Mouse (Mus musculus) lung, embryonic 15.5 days (tissue): ENCODE data around the gene Maml1. TPM values are rescaled to one million over a fixed set of nuclear protein-coding genes. Genes with fewer than 3 reads are reported as not detected.
A peak's percentile ranks its signal among the peaks of the same experiment; 100 is the strongest.

Experiments used
- ATAC-seq: fragments of 200-750 bp; cut with Nextera tagmentation; 2 replicates; pipeline ENCODE4 v1.8.0; 2017; ENCODE audit warnings: moderate number of reproducible peaks, borderline replicate concordance; ENCODE audit not compliant: low FRiP score, low TSS enrichment; ENCODE audit errors: extremely low read depth
- H3K27ac ChIP-seq: fragments of 300-500 bp; sonication (generic); 2 replicates; pipeline ENCODE4 v1.5.1; 2015; ENCODE audit warnings: moderate library complexity, mild to moderate bottlenecking, inconsistent platforms
- H3K27me3 ChIP-seq: fragments of 300-500 bp; sonication (generic); 2 replicates; pipeline ENCODE4 v1.6.1; 2015; ENCODE audit warnings: inconsistent platforms
- H3K36me3 ChIP-seq: fragments of 300-500 bp; sonication (generic); 2 replicates; pipeline ENCODE4 v1.6.1; 2015; ENCODE audit warnings: inconsistent platforms
- H3K4me1 ChIP-seq: fragments of 300-500 bp; sonication (generic); 2 replicates; pipeline ENCODE4 v1.6.1; 2015; ENCODE audit warnings: inconsistent platforms
- H3K4me2 ChIP-seq: fragments of 300-500 bp; sonication (generic); 2 replicates; pipeline ENCODE4 v1.6.1; 2015; ENCODE audit warnings: inconsistent platforms, mild to moderate bottlenecking, moderate library complexity
- H3K4me3 ChIP-seq: fragments of 300-500 bp; sonication (generic); 2 replicates; pipeline ENCODE4 v1.5.1; 2015; ENCODE audit warnings: mild to moderate bottlenecking, inconsistent platforms
- H3K9ac ChIP-seq: fragments of 300-500 bp; sonication (generic); 2 replicates; pipeline ENCODE4 v1.6.1; 2015; ENCODE audit warnings: inconsistent platforms
- H3K9me3 ChIP-seq: fragments of 300-500 bp; sonication (generic); 2 replicates; pipeline ENCODE4 v1.6.1; 2016; ENCODE audit warnings: inconsistent platforms
- WGBS: fragments of 180-500 bp; shearing (Covaris S2); methylation state at CpG from one replicate; pipeline ENCODE4 v1.1.7; 2015; 5-methylcytosine and 5-hydroxymethylcytosine counted together
- microRNA-seq: library from miRNA; unstranded; fragments of <30 nt; microRNA quantifications from one replicate; pipeline ENCODE4, GENCODE M21; 2016
- polyA plus RNA-seq: library from polyadenylated mRNA; unstranded; fragments of >200 nt; fragmentation: Nextera tagmentation; extraction: Ambion mirVana; gene quantifications from 2 replicates; pipeline ENCODE4 v1.2.1, GENCODE M21; 2015

The Maml1 gene
- polyA plus RNA-seq, 1 experiment from 2014 or later, result 6.5 TPM

DNA sequence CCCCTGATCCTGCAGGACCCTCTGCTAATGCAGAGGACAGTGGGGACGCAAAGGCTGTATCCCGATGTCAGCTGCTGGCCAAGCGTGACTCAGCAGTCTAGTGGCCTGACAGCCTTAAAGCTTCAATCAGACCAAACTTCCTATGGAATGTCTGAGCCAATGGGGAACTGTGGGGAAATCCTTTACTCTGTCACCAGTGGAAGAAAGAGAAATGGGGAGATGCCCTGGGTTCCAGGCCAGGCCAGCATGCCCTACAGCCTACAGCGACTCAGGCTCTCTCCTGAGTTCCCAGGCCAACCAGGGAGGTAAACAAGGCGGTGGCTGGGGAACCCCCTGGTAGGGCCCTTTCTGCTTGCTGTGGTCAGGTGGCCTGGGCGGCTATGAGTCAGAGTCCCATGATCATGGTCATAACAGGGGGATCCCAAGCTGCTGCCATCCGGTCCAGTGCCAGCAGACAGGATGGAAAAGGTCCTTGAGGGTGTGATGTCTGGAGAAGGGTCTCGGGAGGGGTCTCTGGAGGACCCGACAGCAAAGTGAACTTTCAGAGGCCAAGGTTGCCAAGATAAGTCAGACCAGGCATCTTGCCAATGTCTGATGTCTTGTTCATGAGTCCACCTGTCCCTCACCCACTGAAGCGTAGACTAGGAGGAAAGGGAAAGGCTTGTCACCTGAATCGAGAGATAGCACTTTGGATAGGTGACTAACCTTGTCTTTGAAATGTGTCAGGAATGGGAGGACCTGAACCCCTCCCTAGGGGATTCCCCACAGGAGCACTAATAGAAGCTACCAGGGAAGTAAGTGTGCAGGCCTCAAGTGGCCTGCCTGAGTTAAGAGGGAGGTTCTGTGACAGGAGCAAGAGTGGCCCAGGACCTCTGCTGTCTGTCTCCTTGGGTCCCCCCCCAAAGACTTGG is 79.0 kb downstream of the Maml1 start:
- no peaks in the 10 kb centered on the region for H3K27me3 ChIP-seq
- WGBS, result 40% methylated on average over 11 of the region's 11 CpGs
- H3K27ac ChIP-seq, result no peak overlapping the region
- 0 out of 2 replicates have a peak, but pooled peaks cover under 1% of the 10 kb centered on the region for H3K36me3 ChIP-seq
- H3K4me1 ChIP-seq, result peaks cover 40% of the 10 kb centered on the region
- no peaks in the 10 kb centered on the region for H3K9me3 ChIP-seq
- no peak for ATAC-seq
- H3K9ac ChIP-seq, result no peak overlapping the region
- H3K4me3 ChIP-seq, result no peak overlapping the region
- H3K4me2 ChIP-seq, result no peak overlapping the region

DNA sequence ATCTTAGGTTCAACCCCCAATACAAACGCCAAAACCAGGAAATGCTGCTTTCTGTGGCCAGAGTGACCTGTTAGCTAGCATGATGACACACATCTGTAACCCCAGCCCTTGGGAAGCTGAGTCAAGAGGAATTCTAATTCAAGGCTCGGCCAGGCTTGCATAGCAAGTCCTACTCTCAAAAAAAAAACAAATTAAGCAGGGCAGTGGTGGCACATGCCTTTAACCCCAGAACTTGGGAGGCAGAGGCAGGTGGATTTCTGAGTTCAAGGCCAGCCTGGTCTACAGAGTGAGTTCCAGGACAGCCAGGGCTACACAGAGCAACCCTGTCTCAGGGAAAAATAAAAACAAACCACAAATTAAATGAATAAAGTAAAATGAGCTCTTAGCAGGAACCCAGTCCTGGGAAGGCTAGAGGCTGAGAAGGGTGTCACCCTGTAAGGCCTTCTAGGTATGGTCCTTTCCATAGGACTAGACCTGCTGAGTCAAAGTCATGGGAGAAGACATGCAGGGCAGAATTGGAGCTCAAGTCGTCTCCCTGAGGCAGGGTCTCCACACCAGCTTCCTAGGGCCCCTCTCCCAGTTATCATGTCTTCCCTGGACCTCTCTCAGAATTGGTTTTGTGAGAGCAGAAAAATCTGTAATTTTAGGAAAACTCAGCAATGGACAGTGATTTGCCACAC is 79.9 kb downstream of the Maml1 start:
- Histone ChIP-seq H3K27ac (no peak overlapping the region), H3K27me3 (no peaks in the 10 kb centered on the region), H3K9me3 (no peaks in the 10 kb centered on the region), H3K36me3 (peaks cover 9% of the 10 kb centered on the region), H3K4me1 (peaks cover 37% of the 10 kb centered on the region), H3K9ac (no peak overlapping the region), H3K4me3 (no peak overlapping the region), H3K4me2 (no peak overlapping the region)
- no peak for ATAC-seq
- WGBS, result 64% methylated on average over 3 of the region's 3 CpGs

DNA sequence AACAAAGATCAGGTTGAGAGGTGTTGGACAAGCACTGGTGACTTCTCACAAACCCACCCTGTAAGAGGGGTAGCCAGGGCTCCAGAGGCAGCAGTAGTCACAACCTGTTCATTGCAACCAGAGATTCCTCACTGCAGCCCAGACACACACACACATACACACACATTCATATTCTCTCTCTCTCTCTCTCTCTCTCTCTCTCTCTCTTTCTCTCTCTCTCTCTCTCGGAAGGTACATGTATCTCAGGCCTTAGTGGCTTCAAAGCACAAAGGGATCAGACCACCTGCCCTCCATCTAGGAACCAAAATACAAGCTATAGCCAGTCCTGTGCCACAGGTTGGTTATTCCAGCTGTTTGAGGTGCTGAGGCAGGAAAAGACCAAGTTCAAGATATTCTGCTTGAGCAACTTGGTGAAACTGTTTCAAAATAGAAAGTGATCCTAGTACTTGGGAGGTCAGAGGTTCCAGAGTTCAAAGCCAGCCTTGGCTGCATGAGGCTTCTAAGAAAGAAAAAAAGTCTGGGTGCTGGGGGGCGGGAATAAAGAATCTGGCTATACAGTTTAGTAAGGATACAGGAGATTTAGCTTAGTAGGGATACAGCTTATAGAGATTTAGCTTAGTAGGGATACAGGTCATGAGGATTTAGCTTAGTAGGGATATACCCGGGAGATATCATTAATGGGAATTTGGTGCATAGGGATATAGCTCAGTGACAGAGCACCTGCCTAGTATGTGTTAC is 80.6 kb downstream of the Maml1 start:
- Histone ChIP-seq H3K27me3 (no peaks in the 10 kb centered on the region), H3K9ac (peak overlapping the region; percentile 93), H3K9me3 (no peaks in the 10 kb centered on the region), H3K4me2 (peak overlapping the region; percentile 66), H3K36me3 (peaks cover 16% of the 10 kb centered on the region), H3K4me3 (peak overlapping the region; percentile 95), H3K27ac (no peak overlapping the region; the same call in 1 of the 2 replicates), H3K4me1 (peaks cover 33% of the 10 kb centered on the region)
- no peak for ATAC-seq
- 92% methylated on average over 3 of the region's 3 CpGs for WGBS

DNA sequence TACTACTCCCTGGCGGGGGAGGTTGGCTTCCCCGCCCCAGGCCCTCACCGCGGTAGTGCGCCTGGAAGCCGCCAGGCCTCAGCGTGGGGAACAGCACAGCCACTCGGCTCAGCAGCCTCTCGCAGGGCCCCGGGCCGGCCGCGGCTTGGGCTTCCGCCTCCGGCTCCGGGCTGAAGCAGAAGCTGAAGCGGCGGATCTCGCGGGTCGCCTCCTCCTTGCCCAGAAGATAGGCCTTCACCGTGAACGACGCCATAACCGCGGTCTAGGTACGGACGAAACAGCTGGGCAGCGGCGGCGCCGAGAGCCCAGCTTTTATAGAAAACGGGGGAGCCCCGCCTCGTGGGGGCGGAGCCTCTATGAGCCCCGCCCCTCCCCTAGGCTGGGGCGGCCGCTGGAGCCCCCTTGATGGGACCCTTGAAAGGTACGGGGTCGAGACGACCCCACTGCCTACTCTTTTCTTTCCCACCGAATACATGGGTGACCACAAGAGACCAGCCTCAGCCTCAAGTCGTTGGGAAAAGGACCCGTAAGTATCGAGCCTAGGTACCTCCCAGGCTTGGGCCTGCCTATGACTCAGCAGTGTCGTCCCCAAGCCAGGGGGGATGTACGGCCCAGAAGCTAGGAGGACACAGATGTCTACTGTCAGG is 81.5 kb downstream of the Maml1 start, which contains the start of the genes Sqstm1 and Mgat4b:
Gene Sqstm1, minus strand, starts transcription at position 323 of the 647 bp plus-strand sequence.
Gene Mgat4b, plus strand, starts transcription at position 386 of the 647 bp plus-strand sequence.
- H3K36me3 ChIP-seq, result peaks cover 25% of the 10 kb centered on the region
- no peaks in the 10 kb centered on the region for H3K9me3 ChIP-seq
- peak within 1 kb of the TSS; percentile 95 for H3K4me3 ChIP-seq
- no peaks in the 10 kb centered on the region for H3K27me3 ChIP-seq
- peaks cover 24% of the 10 kb centered on the region for H3K4me1 ChIP-seq
- peak; percentile 68 for ATAC-seq
- under 1% methylated on average over 48 of the region's 48 CpGs for WGBS
- H3K27ac ChIP-seq, result peak within 1 kb of the TSS; percentile 97
- peak within 1 kb of the TSS; percentile 66 for H3K4me2 ChIP-seq
- peak within 1 kb of the TSS; percentile 93 for H3K9ac ChIP-seq

GRCm38 (mm10) chr11:50210101-50210504 is 82.0 kb downstream of the Maml1 start:
- WGBS, result under 1% methylated on average over 24 of the region's 24 CpGs

DNA sequence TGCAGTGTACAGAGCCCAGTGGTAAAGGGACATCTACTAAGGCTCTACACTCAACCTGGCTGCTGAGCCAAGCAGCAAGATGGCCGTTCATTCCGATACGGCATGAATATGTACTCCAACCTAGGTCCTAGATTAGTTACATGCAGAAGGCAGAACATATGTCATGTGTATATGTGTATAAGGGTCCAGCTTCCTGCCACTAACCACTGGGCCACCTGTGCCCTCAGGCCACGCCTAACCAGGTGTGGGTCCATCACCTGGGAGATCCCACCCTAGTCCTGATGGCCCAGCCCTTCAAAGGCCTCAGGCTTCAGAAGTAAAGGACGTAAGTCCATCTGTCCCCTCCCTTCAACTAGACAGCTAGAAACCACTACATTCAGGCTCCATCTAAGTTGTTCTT is 84.1 kb downstream of the Maml1 start:
- no peak overlapping the region for H3K4me2 ChIP-seq
- H3K4me3 ChIP-seq, result no peak overlapping the region
- H3K27me3 ChIP-seq, result no peaks in the 10 kb centered on the region
- H3K9ac ChIP-seq, result no peak overlapping the region
- 87% methylated on average over 5 of the region's 5 CpGs for WGBS
- H3K9me3 ChIP-seq, result no peaks in the 10 kb centered on the region
- no peak for ATAC-seq
- peaks cover 19% of the 10 kb centered on the region for H3K4me1 ChIP-seq
- H3K27ac ChIP-seq, result no peak overlapping the region
- peaks cover 49% of the 10 kb centered on the region for H3K36me3 ChIP-seq

More at GRCm38 (mm10) chr11:50210101-50210504, 82.0 kb downstream of the Maml1 start:
- no peaks in the 10 kb centered on the region for H3K9me3 ChIP-seq
- H3K27me3 ChIP-seq, result no peaks in the 10 kb centered on the region
- H3K27ac ChIP-seq, result peak overlapping the region; percentile 97
- peak overlapping the region; percentile 93 for H3K9ac ChIP-seq
- ATAC-seq, result peak; percentile 94
- peak overlapping the region; percentile 95 for H3K4me3 ChIP-seq
- H3K36me3 ChIP-seq, result peaks cover 30% of the 10 kb centered on the region
- H3K4me2 ChIP-seq, result peak overlapping the region; percentile 66
- H3K4me1 ChIP-seq, result peaks cover 22% of the 10 kb centered on the region

GRCm38 (mm10) chr11:50207344-50207743 is 84.8 kb downstream of the Maml1 start:
- Histone ChIP-seq H3K4me1 (peaks cover 17% of the 10 kb centered on the region), H3K4me3 (no peak overlapping the region), H3K9ac (no peak overlapping the region), H3K4me2 (no peak overlapping the region), H3K27me3 (no peaks in the 10 kb centered on the region), H3K36me3 (peaks cover 56% of the 10 kb centered on the region), H3K27ac (no peak overlapping the region), H3K9me3 (no peaks in the 10 kb centered on the region)
- 96% methylated on average over 14 of the region's 14 CpGs for WGBS
- ATAC-seq, result no peak

DNA sequence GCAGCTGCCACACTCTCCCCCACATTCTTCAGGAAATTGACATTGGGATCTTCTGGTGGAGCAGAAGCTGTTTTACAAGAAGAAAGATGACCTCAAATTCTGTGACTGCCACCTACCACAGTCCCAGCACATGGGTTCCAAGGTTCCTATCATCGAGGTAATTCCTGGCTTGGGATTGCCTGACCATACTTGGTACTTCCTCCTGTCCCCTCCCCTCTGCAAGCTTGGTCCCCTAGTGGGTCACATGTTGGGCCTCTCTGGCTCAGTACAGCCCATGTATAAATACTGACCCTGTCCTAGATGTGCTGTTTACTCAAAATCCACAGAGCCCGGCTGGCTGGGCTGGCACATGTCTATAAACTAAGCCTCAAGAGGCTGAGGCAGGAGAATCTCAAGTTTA is 86.1 kb downstream of the Maml1 start:
- no peak overlapping the region for H3K27ac ChIP-seq
- no peaks in the 10 kb centered on the region for H3K9me3 ChIP-seq
- no peak overlapping the region for H3K4me2 ChIP-seq
- ATAC-seq, result no peak
- H3K27me3 ChIP-seq, result no peaks in the 10 kb centered on the region
- no peak overlapping the region for H3K9ac ChIP-seq
- no peak overlapping the region for H3K4me3 ChIP-seq
- peaks cover 69% of the 10 kb centered on the region for H3K36me3 ChIP-seq
- H3K4me1 ChIP-seq, result peaks cover 15% of the 10 kb centered on the region
- 76% methylated on average over 2 of the region's 2 CpGs for WGBS

Small RNAs within 50 kb of the gene (microRNA-seq; reads per million reads assigned to microRNA genes)
- gene Mir6919, result not detected

Other genes with a start within 250 kb of the Maml1 start
- gene Tbc1d9b, start 160.9 kb downstream of the Maml1 start, polyA plus RNA-seq, result 40.0 and 46.5 TPM in 2 replicates
- gene Mrnip, start 117.9 kb downstream of the Maml1 start, polyA plus RNA-seq, result 19.1 and 19.5 TPM in 2 replicates
- gene Sqstm1, start 81.5 kb downstream of the Maml1 start, polyA plus RNA-seq, result 251 and 273 TPM in 2 replicates
- gene Mgat4b, start 81.4 kb downstream of the Maml1 start, polyA plus RNA-seq, result 36.4 and 41.0 TPM in 2 replicates
- gene Ltc4s, start 53.7 kb downstream of the Maml1 start, polyA plus RNA-seq, result 2.5 and 2.8 TPM in 2 replicates
- gene Canx, start 33.4 kb upstream of the Maml1 start, polyA plus RNA-seq, result 352 and 360 TPM in 2 replicates
- 0.24 and 0.30 TPM in 2 replicates for gene Cby3, start 62.2 kb upstream of the Maml1 start, polyA plus RNA-seq
- gene Hnrnph1, start 84.7 kb upstream of the Maml1 start, polyA plus RNA-seq, result 489 and 493 TPM in 2 replicates
- 21.4 and 24.9 TPM in 2 replicates for gene Rufy1, start 138.8 kb upstream of the Maml1 start, polyA plus RNA-seq